Mouse (Mus musculus): Measurements from ENCODE around the gene Ncan. TPM values are rescaled to one million over a fixed set of nuclear protein-coding genes. Genes with fewer than 3 reads are reported as not detected.

Ncan gene
- polyA plus RNA-seq, 1 experiment from 2014 or later, result 0.04 TPM

- no peak for ATAC-seq (ENCODE audit: low read depth)
- 6% methylated on average over 9 of the region's 9 CpGs for WGBS (ENCODE audit: insufficient replicate concordance)
Measured at GRCm38 (mm10) chr8:70117611-70118010, 3.1 kb downstream of the Ncan start.

GRCm38 (mm10) chr8:70114892-70115291 is 5.8 kb downstream of the Ncan start:
- Histone ChIP-seq H3K4me3 (ENCODE audit: low read depth, low read length) (no peak overlapping the region), H3K9me3 (replicated peaks; ENCODE audit: control insufficient read depth, low read length) (no peaks in the 10 kb centered on the region), H3K4me1 (ENCODE audit: control insufficient read depth, low read depth, low read length) (no peaks in the 10 kb centered on the region), H3K27me3 (ENCODE audit: control insufficient read depth, insufficient read depth, low read depth, low read length) (peaks cover 84% of the 10 kb centered on the region), H3K4me2 (ENCODE audit: low read depth, low read length) (no peak overlapping the region), H3K36me3 (ENCODE audit: control insufficient read depth, insufficient read depth) (no peaks in the 10 kb centered on the region), H3K9ac (ENCODE audit: low read depth, low read length) (no peak overlapping the region), H3K27ac (ENCODE audit: low read length) (no peak overlapping the region)
- WGBS (ENCODE audit: insufficient replicate concordance), result 54% methylated on average over 13 of the region's 13 CpGs
- ATAC-seq (ENCODE audit: low read depth), result no peak

More at GRCm38 (mm10) chr8:70117611-70118010, 3.1 kb downstream of the Ncan start:
- H3K4me2 ChIP-seq (ENCODE audit: low read depth, low read length), result no peak overlapping the region
- no peaks in the 10 kb centered on the region for H3K36me3 ChIP-seq (ENCODE audit: control insufficient read depth, insufficient read depth)
- H3K27me3 ChIP-seq (ENCODE audit: control insufficient read depth, insufficient read depth, low read depth, low read length), result peaks cover 84% of the 10 kb centered on the region
- H3K9ac ChIP-seq (ENCODE audit: low read depth, low read length), result no peak overlapping the region
- no peaks in the 10 kb centered on the region for H3K4me1 ChIP-seq (ENCODE audit: control insufficient read depth, low read depth, low read length)
- H3K4me3 ChIP-seq (ENCODE audit: low read depth, low read length), result no peak overlapping the region
- no peak overlapping the region for H3K27ac ChIP-seq (ENCODE audit: low read length)
- no peaks in the 10 kb centered on the region for H3K9me3 ChIP-seq (replicated peaks; ENCODE audit: control insufficient read depth, low read length)

GRCm38 (mm10) chr8:70114488-70114887 is 6.2 kb downstream of the Ncan start:
- H3K9ac ChIP-seq (ENCODE audit: low read depth, low read length), result no peak overlapping the region
- H3K27me3 ChIP-seq (ENCODE audit: control insufficient read depth, insufficient read depth, low read depth, low read length), result peaks cover 80% of the 10 kb centered on the region
- no peak for ATAC-seq (ENCODE audit: low read depth)

GRCm38 (mm10) chr8:70112401-70113016 is 8.2 kb downstream of the Ncan start:
- no peaks in the 10 kb centered on the region for H3K9me3 ChIP-seq (replicated peaks; ENCODE audit: control insufficient read depth, low read length)
- no peak overlapping the region for H3K27ac ChIP-seq (ENCODE audit: low read length)
- H3K4me2 ChIP-seq (ENCODE audit: low read depth, low read length), result no peak overlapping the region
- H3K4me1 ChIP-seq (ENCODE audit: control insufficient read depth, low read depth, low read length), result no peaks in the 10 kb centered on the region
- peaks cover 60% of the 10 kb centered on the region for H3K27me3 ChIP-seq (ENCODE audit: control insufficient read depth, insufficient read depth, low read depth, low read length)
- ATAC-seq (ENCODE audit: low read depth), result no peak
- no peak overlapping the region for H3K4me3 ChIP-seq (ENCODE audit: low read depth, low read length)
- H3K36me3 ChIP-seq (ENCODE audit: control insufficient read depth, insufficient read depth), result no peaks in the 10 kb centered on the region
- no peak overlapping the region for H3K9ac ChIP-seq (ENCODE audit: low read depth, low read length)
- WGBS (ENCODE audit: insufficient replicate concordance), result 9% methylated on average over 43 of the region's 43 CpGs

More at GRCm38 (mm10) chr8:70114488-70114887, 6.2 kb downstream of the Ncan start:
- H3K4me3 ChIP-seq (ENCODE audit: low read depth, low read length), result no peak overlapping the region
- H3K36me3 ChIP-seq (ENCODE audit: control insufficient read depth, insufficient read depth), result no peaks in the 10 kb centered on the region
- H3K9me3 ChIP-seq (replicated peaks; ENCODE audit: control insufficient read depth, low read length), result no peaks in the 10 kb centered on the region
- H3K4me1 ChIP-seq (ENCODE audit: control insufficient read depth, low read depth, low read length), result no peaks in the 10 kb centered on the region
- WGBS (ENCODE audit: insufficient replicate concordance), result 15% methylated on average over 6 of the region's 6 CpGs
- no peak overlapping the region for H3K4me2 ChIP-seq (ENCODE audit: low read depth, low read length)
- no peak overlapping the region for H3K27ac ChIP-seq (ENCODE audit: low read length)

- H3K36me3 ChIP-seq (ENCODE audit: control insufficient read depth, insufficient read depth), result no peaks in the 10 kb centered on the region
- H3K27me3 ChIP-seq (ENCODE audit: control insufficient read depth, insufficient read depth, low read depth, low read length), result peaks cover 52% of the 10 kb centered on the region
- H3K9ac ChIP-seq (ENCODE audit: low read depth, low read length), result no peak overlapping the region
- no peaks in the 10 kb centered on the region for H3K4me1 ChIP-seq (ENCODE audit: control insufficient read depth, low read depth, low read length)
- H3K9me3 ChIP-seq (replicated peaks; ENCODE audit: control insufficient read depth, low read length), result no peaks in the 10 kb centered on the region
- no peak overlapping the region for H3K4me3 ChIP-seq (ENCODE audit: low read depth, low read length)
- WGBS (ENCODE audit: insufficient replicate concordance), result 37% methylated on average over 23 of the region's 23 CpGs
- H3K27ac ChIP-seq (ENCODE audit: low read length), result no peak overlapping the region
- no peak for ATAC-seq (ENCODE audit: low read depth)
- no peak overlapping the region for H3K4me2 ChIP-seq (ENCODE audit: low read depth, low read length)
Measured at GRCm38 (mm10) chr8:70111192-70111795, 9.4 kb downstream of the Ncan start.

- no peaks in the 10 kb centered on the region for H3K4me1 ChIP-seq (ENCODE audit: control insufficient read depth, low read depth, low read length)
- no peak overlapping the region for H3K27ac ChIP-seq (ENCODE audit: low read length)
- no peaks in the 10 kb centered on the region for H3K9me3 ChIP-seq (replicated peaks; ENCODE audit: control insufficient read depth, low read length)
- H3K27me3 ChIP-seq (ENCODE audit: control insufficient read depth, insufficient read depth, low read depth, low read length), result peaks cover 49% of the 10 kb centered on the region
- no peak overlapping the region for H3K9ac ChIP-seq (ENCODE audit: low read depth, low read length)
- no peak for ATAC-seq (ENCODE audit: low read depth)
- WGBS (ENCODE audit: insufficient replicate concordance), result 59% methylated on average over 2 of the region's 2 CpGs
- H3K4me2 ChIP-seq (ENCODE audit: low read depth, low read length), result no peak overlapping the region
- no peak overlapping the region for H3K4me3 ChIP-seq (ENCODE audit: low read depth, low read length)
- H3K36me3 ChIP-seq (ENCODE audit: control insufficient read depth, insufficient read depth), result no peaks in the 10 kb centered on the region
Measured at GRCm38 (mm10) chr8:70110451-70110850, 10.2 kb downstream of the Ncan start.

GRCm38 (mm10) chr8:70104922-70105321 is 15.8 kb downstream of the Ncan start:
- Histone ChIP-seq H3K27me3 (ENCODE audit: control insufficient read depth, insufficient read depth, low read depth, low read length) (0 out of 2 replicates have a peak, but pooled peaks cover under 1% of the 10 kb centered on the region), H3K4me3 (ENCODE audit: low read depth, low read length) (no peak overlapping the region), H3K9me3 (replicated peaks; ENCODE audit: control insufficient read depth, low read length) (no peaks in the 10 kb centered on the region), H3K4me2 (ENCODE audit: low read depth, low read length) (no peak overlapping the region), H3K9ac (ENCODE audit: low read depth, low read length) (no peak overlapping the region), H3K27ac (ENCODE audit: low read length) (no peak overlapping the region), H3K4me1 (ENCODE audit: control insufficient read depth, low read depth, low read length) (no peaks in the 10 kb centered on the region), H3K36me3 (ENCODE audit: control insufficient read depth, insufficient read depth) (no peaks in the 10 kb centered on the region)
- WGBS (ENCODE audit: insufficient replicate concordance), result 51% methylated on average over 7 of the region's 7 CpGs
- ATAC-seq (ENCODE audit: low read depth), result no peak

- Histone ChIP-seq H3K4me3 (ENCODE audit: low read depth, low read length) (no peak overlapping the region), H3K36me3 (ENCODE audit: control insufficient read depth, insufficient read depth) (no peaks in the 10 kb centered on the region), H3K9me3 (replicated peaks; ENCODE audit: control insufficient read depth, low read length) (no peaks in the 10 kb centered on the region), H3K27me3 (ENCODE audit: control insufficient read depth, insufficient read depth, low read depth, low read length) (no peaks in the 10 kb centered on the region), H3K4me1 (ENCODE audit: control insufficient read depth, low read depth, low read length) (no peaks in the 10 kb centered on the region), H3K4me2 (ENCODE audit: low read depth, low read length) (no peak overlapping the region), H3K9ac (ENCODE audit: low read depth, low read length) (no peak overlapping the region), H3K27ac (ENCODE audit: low read length) (no peak overlapping the region)
- WGBS (ENCODE audit: insufficient replicate concordance), result 14% methylated on average over 6 of the region's 6 CpGs
- ATAC-seq (ENCODE audit: low read depth), result 0 out of 2 replicates have a peak, but pooled peaks have one; percentile 39
Measured at GRCm38 (mm10) chr8:70104506-70104905, 16.2 kb downstream of the Ncan start.

GRCm38 (mm10) chr8:70100241-70100640 is 20.4 kb downstream of the Ncan start:
- H3K36me3 ChIP-seq (ENCODE audit: control insufficient read depth, insufficient read depth), result no peaks in the 10 kb centered on the region
- H3K4me2 ChIP-seq (ENCODE audit: low read depth, low read length), result no peak overlapping the region
- 57% methylated on average over 8 of the region's 8 CpGs for WGBS (ENCODE audit: insufficient replicate concordance)
- no peaks in the 10 kb centered on the region for H3K9me3 ChIP-seq (replicated peaks; ENCODE audit: control insufficient read depth, low read length)
- H3K9ac ChIP-seq (ENCODE audit: low read depth, low read length), result no peak overlapping the region
- H3K27ac ChIP-seq (ENCODE audit: low read length), result no peak overlapping the region
- ATAC-seq (ENCODE audit: low read depth), result no peak
- H3K27me3 ChIP-seq (ENCODE audit: control insufficient read depth, insufficient read depth, low read depth, low read length), result no peaks in the 10 kb centered on the region
- H3K4me1 ChIP-seq (ENCODE audit: control insufficient read depth, low read depth, low read length), result no peaks in the 10 kb centered on the region
- no peak overlapping the region for H3K4me3 ChIP-seq (ENCODE audit: low read depth, low read length)
